Mouse (Mus musculus): ENCODE data around the gene Adtrp. TPM values are rescaled to one million over a fixed set of nuclear protein-coding genes. Genes with fewer than 3 reads are reported as not detected.

Adtrp gene
- polyA plus RNA-seq (2015; fragmentation: Nextera tagmentation; extraction: Ambion mirVana), result not detected in 2 replicates

- H3K36me3 ChIP-seq (ENCODE audit: poor library complexity, severe bottlenecking), result no peaks in the 10 kb centered on the region
- no peaks in the 10 kb centered on the region for H3K9me3 ChIP-seq (replicated peaks)
- no peak within 1 kb of the TSS for H3K4me2 ChIP-seq
- H3K4me1 ChIP-seq, result peaks cover 18% of the 10 kb centered on the region
- no peak within 1 kb of the TSS for H3K27ac ChIP-seq
- no peak within 1 kb of the TSS for H3K4me3 ChIP-seq
- WGBS, result 88% methylated on average over 11 of the region's 11 CpGs
- no peak for ATAC-seq
- H3K9ac ChIP-seq, result no peak within 1 kb of the TSS
- H3K27me3 ChIP-seq, result no peaks in the 10 kb centered on the region; the same call in 1 of the 2 replicates
Observed at GRCm38 (mm10) chr13:41847516-41848126, at the start of gene Adtrp. Gene Adtrp (minus strand): TSS chr13:41847684.

GRCm38 (mm10) chr13:41892016-41892415 is 44.5 kb upstream of the Adtrp start:
- WGBS, result 96% methylated on average over 12 of the region's 12 CpGs
- no peaks in the 10 kb centered on the region for H3K9me3 ChIP-seq (replicated peaks)
- no peak overlapping the region for H3K27ac ChIP-seq
- no peak for ATAC-seq
- H3K9ac ChIP-seq, result no peak overlapping the region
- H3K36me3 ChIP-seq (ENCODE audit: poor library complexity, severe bottlenecking), result no peaks in the 10 kb centered on the region
- H3K4me2 ChIP-seq, result no peak overlapping the region
- H3K4me3 ChIP-seq, result no peak overlapping the region
- H3K27me3 ChIP-seq, result no peaks in the 10 kb centered on the region
- H3K4me1 ChIP-seq, result no peaks in the 10 kb centered on the region

- Histone ChIP-seq H3K27ac (no peak overlapping the region), H3K4me2 (no peak overlapping the region), H3K4me1 (no peaks in the 10 kb centered on the region), H3K36me3 (ENCODE audit: poor library complexity, severe bottlenecking) (no peaks in the 10 kb centered on the region), H3K9me3 (replicated peaks) (no peaks in the 10 kb centered on the region), H3K9ac (no peak overlapping the region), H3K27me3 (no peaks in the 10 kb centered on the region), H3K4me3 (no peak overlapping the region)
- 91% methylated on average over 4 of the region's 4 CpGs for WGBS
- ATAC-seq, result no peak
Observed at GRCm38 (mm10) chr13:41890618-41891017, 43.1 kb upstream of the Adtrp start.

DNA sequence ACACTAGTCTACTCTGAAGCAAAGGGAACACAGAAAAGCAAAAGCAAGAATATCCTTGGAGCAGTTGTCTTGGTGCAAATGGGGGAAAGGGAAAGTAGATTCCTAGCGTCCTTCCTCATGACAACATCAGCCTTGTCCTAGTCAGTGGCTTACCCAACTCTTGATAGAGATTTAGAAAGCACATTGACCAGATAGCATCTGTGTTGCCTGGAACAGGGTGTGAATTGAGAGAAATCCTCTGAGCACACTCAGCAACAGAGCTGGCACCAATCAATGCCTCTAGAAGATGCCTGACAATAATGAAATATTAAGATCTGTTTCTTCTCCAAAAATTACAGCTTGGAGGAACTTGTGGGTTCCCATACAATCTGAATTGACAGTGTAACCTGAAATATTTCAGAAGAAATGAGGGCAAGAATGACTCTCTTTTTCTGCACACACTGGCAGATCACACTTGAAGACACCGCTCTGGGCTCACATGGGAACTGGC is 42.7 kb upstream of the Adtrp start:
- H3K27ac ChIP-seq, result no peak overlapping the region
- no peaks in the 10 kb centered on the region for H3K36me3 ChIP-seq (ENCODE audit: poor library complexity, severe bottlenecking)
- ATAC-seq, result no peak
- no peaks in the 10 kb centered on the region for H3K9me3 ChIP-seq (replicated peaks)
- 94% methylated on average over 2 of the region's 2 CpGs for WGBS
- H3K27me3 ChIP-seq, result no peaks in the 10 kb centered on the region
- H3K4me2 ChIP-seq, result no peak overlapping the region
- no peak overlapping the region for H3K4me3 ChIP-seq
- H3K9ac ChIP-seq, result no peak overlapping the region
- H3K4me1 ChIP-seq, result no peaks in the 10 kb centered on the region

GRCm38 (mm10) chr13:41888644-41889043 is 41.2 kb upstream of the Adtrp start:
- Histone ChIP-seq H3K4me2 (no peak overlapping the region), H3K9me3 (replicated peaks) (no peaks in the 10 kb centered on the region), H3K9ac (no peak overlapping the region), H3K36me3 (ENCODE audit: poor library complexity, severe bottlenecking) (no peaks in the 10 kb centered on the region), H3K27me3 (no peaks in the 10 kb centered on the region), H3K27ac (no peak overlapping the region), H3K4me1 (no peaks in the 10 kb centered on the region), H3K4me3 (no peak overlapping the region)
- WGBS, result 82% methylated on average over 2 of the region's 2 CpGs
- no peak for ATAC-seq

DNA sequence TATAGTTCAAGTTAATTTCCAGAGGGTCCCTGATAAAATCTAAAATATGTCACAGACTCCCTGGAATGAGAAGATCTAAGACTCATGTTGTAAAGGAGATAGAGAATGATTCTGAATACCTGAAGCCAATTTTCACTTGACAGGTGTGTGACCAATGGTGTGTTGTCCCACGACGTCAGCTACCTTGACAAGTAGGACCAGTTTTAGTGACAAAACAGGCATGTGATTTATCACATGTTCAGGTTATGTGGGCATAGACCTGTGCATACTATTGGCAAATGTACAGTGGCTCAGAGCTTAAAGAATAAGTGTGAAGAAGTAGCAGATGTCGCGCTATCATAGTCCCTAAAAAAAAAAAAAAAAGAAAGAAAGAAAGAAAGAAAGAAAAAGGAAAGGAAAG is 38.6 kb upstream of the Adtrp start:
- ATAC-seq, result no peak
- H3K9ac ChIP-seq, result no peak overlapping the region
- no peak overlapping the region for H3K27ac ChIP-seq
- no peaks in the 10 kb centered on the region for H3K27me3 ChIP-seq
- WGBS, result 95% methylated on average over 4 of the region's 4 CpGs
- H3K4me3 ChIP-seq, result no peak overlapping the region
- H3K36me3 ChIP-seq (ENCODE audit: poor library complexity, severe bottlenecking), result no peaks in the 10 kb centered on the region
- no peaks in the 10 kb centered on the region for H3K9me3 ChIP-seq (replicated peaks)
- no peaks in the 10 kb centered on the region for H3K4me1 ChIP-seq
- no peak overlapping the region for H3K4me2 ChIP-seq

GRCm38 (mm10) chr13:41883665-41884291 is 36.3 kb upstream of the Adtrp start:
- Histone ChIP-seq H3K27me3 (no peaks in the 10 kb centered on the region), H3K4me2 (no peak overlapping the region), H3K9ac (no peak overlapping the region), H3K9me3 (replicated peaks) (no peaks in the 10 kb centered on the region), H3K36me3 (ENCODE audit: poor library complexity, severe bottlenecking) (no peaks in the 10 kb centered on the region), H3K27ac (no peak overlapping the region), H3K4me1 (no peaks in the 10 kb centered on the region), H3K4me3 (no peak overlapping the region)
- WGBS, result 83% methylated on average over 4 of the region's 4 CpGs
- ATAC-seq, result no peak

- Histone ChIP-seq H3K4me1 (no peaks in the 10 kb centered on the region), H3K4me2 (no peak overlapping the region), H3K4me3 (no peak overlapping the region), H3K27ac (no peak overlapping the region), H3K27me3 (no peaks in the 10 kb centered on the region), H3K9ac (no peak overlapping the region), H3K36me3 (ENCODE audit: poor library complexity, severe bottlenecking) (no peaks in the 10 kb centered on the region), H3K9me3 (replicated peaks) (no peaks in the 10 kb centered on the region)
- WGBS, result 76% methylated on average over 2 of the region's 2 CpGs
- ATAC-seq, result no peak
Observed at GRCm38 (mm10) chr13:41881201-41881600, 33.7 kb upstream of the Adtrp start.

- no peak overlapping the region for H3K9ac ChIP-seq
- no peak for ATAC-seq
Observed at GRCm38 (mm10) chr13:41880525-41880924, 33.0 kb upstream of the Adtrp start.

DNA sequence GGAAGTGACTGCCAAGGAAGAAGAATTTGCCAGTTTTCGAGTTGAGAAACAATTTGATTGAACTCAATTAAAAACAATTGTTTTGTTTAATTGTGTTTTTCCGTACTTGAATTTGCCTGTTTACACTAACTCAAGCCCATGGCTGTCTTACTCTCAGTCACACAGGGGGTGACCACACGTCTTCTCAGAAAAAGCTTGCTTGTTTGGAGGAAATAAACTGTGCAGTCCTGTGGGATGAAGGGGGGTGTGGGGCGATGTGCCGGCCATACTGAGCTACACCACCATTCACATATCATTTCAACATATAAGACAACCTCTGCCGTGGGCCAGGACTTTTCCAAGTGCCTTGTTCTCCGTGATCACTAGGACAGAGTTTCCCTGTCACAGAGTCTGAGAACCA is 25.2 kb upstream of the Adtrp start:
- H3K4me2 ChIP-seq, result no peak overlapping the region
- H3K36me3 ChIP-seq (ENCODE audit: poor library complexity, severe bottlenecking), result no peaks in the 10 kb centered on the region
- ATAC-seq, result no peak
- no peaks in the 10 kb centered on the region for H3K9me3 ChIP-seq (replicated peaks)
- H3K27ac ChIP-seq, result no peak overlapping the region
- H3K4me3 ChIP-seq, result no peak overlapping the region
- WGBS, result 71% methylated on average over 7 of the region's 7 CpGs
- H3K27me3 ChIP-seq, result no peaks in the 10 kb centered on the region
- H3K4me1 ChIP-seq, result no peaks in the 10 kb centered on the region
- H3K9ac ChIP-seq, result no peak overlapping the region

More at GRCm38 (mm10) chr13:41880525-41880924, 33.0 kb upstream of the Adtrp start:
- H3K4me2 ChIP-seq, result no peak overlapping the region
- no peak overlapping the region for H3K4me3 ChIP-seq
- H3K27ac ChIP-seq, result no peak overlapping the region
- H3K27me3 ChIP-seq, result no peaks in the 10 kb centered on the region
- H3K9me3 ChIP-seq (replicated peaks), result no peaks in the 10 kb centered on the region
- no peaks in the 10 kb centered on the region for H3K4me1 ChIP-seq
- H3K36me3 ChIP-seq (ENCODE audit: poor library complexity, severe bottlenecking), result no peaks in the 10 kb centered on the region

DNA sequence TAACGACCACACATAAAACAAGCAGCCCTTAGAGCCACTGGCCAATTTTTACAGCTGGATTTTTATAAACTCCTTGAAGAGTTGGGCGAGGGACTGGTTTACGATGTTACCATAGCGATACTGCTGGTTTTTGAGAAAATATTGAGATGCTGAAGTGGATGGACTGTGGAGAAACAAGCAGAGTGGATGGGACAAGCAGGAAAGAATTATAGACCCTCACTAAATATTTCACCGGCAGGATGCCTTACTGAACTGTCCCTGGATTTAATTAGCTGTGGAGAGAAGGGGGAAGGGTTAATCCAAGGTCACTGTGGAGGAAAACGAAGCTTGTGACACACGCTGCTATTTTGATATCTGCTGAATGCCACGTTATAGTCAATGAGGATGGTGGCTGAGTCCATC is 24.7 kb upstream of the Adtrp start:
- no peaks in the 10 kb centered on the region for H3K36me3 ChIP-seq (ENCODE audit: poor library complexity, severe bottlenecking)
- WGBS, result 46% methylated on average over 8 of the region's 8 CpGs

DNA sequence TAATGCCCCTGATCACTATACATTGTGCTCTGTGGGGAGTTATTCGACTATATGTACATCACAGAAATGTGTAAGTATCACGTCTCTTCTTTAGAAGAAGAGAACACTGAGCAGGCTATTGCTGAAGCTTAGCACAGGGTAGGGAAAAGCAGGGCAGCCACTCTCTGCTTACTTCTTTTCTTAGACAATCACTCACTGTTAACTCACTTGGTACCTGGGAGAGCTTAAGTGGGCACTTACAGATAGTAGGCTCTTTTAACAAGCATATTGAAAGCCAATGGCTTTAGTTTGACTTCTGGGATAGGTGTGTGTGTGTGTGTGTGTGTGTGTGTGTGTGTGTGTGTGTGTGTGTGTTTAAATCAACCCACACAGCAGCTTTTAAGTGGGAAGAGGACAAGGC is 20.0 kb upstream of the Adtrp start:
- Histone ChIP-seq H3K36me3 (ENCODE audit: poor library complexity, severe bottlenecking) (no peaks in the 10 kb centered on the region), H3K9me3 (replicated peaks) (no peaks in the 10 kb centered on the region), H3K4me2 (no peak overlapping the region), H3K4me1 (no peaks in the 10 kb centered on the region), H3K27me3 (no peaks in the 10 kb centered on the region), H3K4me3 (no peak overlapping the region), H3K27ac (no peak overlapping the region), H3K9ac (no peak overlapping the region)
- WGBS, result 88% methylated on average over 2 of the region's 2 CpGs
- no peak for ATAC-seq

More for the DNA sequence above, 24.7 kb upstream of the Adtrp start:
- no peaks in the 10 kb centered on the region for H3K9me3 ChIP-seq (replicated peaks)
- H3K4me1 ChIP-seq, result no peaks in the 10 kb centered on the region
- no peak overlapping the region for H3K9ac ChIP-seq
- no peak overlapping the region for H3K4me2 ChIP-seq
- no peaks in the 10 kb centered on the region for H3K27me3 ChIP-seq
- no peak overlapping the region for H3K4me3 ChIP-seq
- ATAC-seq, result no peak
- no peak overlapping the region for H3K27ac ChIP-seq

DNA sequence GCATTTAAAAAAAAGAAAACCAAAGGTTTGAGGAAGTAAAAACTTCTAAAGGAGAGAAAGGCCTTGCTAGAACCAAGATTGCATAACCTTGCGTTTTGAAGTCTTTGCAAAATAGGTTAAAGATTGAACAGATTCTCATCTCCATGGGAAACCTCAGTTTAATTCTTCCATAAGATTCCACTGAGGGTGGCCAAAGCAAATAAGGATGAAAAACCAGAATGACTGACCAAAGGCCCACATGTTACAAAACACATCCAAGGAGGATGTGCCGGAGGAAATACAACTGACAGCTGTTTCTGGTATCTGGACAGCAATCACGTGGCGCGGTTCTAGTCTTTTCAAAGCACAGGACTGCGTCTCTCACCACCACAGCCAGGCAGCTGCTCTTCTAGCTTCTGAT is 18.1 kb upstream of the Adtrp start:
- no peak for ATAC-seq
- Histone ChIP-seq H3K9me3 (replicated peaks) (no peaks in the 10 kb centered on the region), H3K9ac (no peak overlapping the region), H3K4me1 (no peaks in the 10 kb centered on the region), H3K27ac (no peak overlapping the region), H3K4me3 (no peak overlapping the region), H3K27me3 (no peaks in the 10 kb centered on the region), H3K4me2 (no peak overlapping the region), H3K36me3 (ENCODE audit: poor library complexity, severe bottlenecking) (no peaks in the 10 kb centered on the region)
- 91% methylated on average over 6 of the region's 6 CpGs for WGBS
